Mouse (Mus musculus) spleen, postnatal 36 days (tissue): ENCODE data around the gene 2310057M21Rik.
A peak's percentile ranks its signal among the peaks of the same experiment; 100 is the strongest.
"Not testable (repeated sequence)": the region's sequence is repeated elsewhere in the genome, so short reads cannot be mapped to it uniquely, and the experiment has no call there.

Experiments used
- DNase-seq, 2 experiments: peaks; one replicate each; pipeline ENCODE4 v3.0.0; 2022; ENCODE audit warnings: low spot score in 2 of 2, mixed read lengths in 1 of 2

The 2310057M21Rik gene

GRCm38 (mm10) chr7:131362615-131363300 lies at the start of gene 2310057M21Rik:
TSS of gene 2310057M21Rik (minus strand) at chr7:131362759.
- peak; percentile 78 to 85 for DNase-seq

GRCm38 (mm10) chr7:131411941-131412270 lies 49.3 kb upstream of the 2310057M21Rik start:
- no peak for DNase-seq

- DNase-seq, result no peak
These were observed 48.8 kb upstream of the 2310057M21Rik start for GRCm38 (mm10) chr7:131411221-131411940.

GRCm38 (mm10) chr7:131410416-131411058 lies 48.0 kb upstream of the 2310057M21Rik start, which contains the start of the genes Ikzf5 and Acadsb:
TSS of gene Ikzf5 (minus strand) at chr7:131410521.
TSS of gene Acadsb (plus strand) at chr7:131410601.
- DNase-seq, result peak; percentile 99

- no peak for DNase-seq
These were observed 47.4 kb upstream of the 2310057M21Rik start for GRCm38 (mm10) chr7:131409988-131410385.

- DNase-seq, result no peak
These were observed 46.9 kb upstream of the 2310057M21Rik start for GRCm38 (mm10) chr7:131409321-131409987.

GRCm38 (mm10) chr7:131391761-131392160 lies 29.2 kb upstream of the 2310057M21Rik start:
- DNase-seq, result not testable (repeated sequence)

GRCm38 (mm10) chr7:131371880-131372651 lies 9.5 kb upstream of the 2310057M21Rik start:
- DNase-seq, result no peak

- DNase-seq, result no peak
These were observed 8.9 kb upstream of the 2310057M21Rik start for GRCm38 (mm10) chr7:131371470-131371860.

- DNase-seq, result peak; percentile 85 to 86
These were observed 8.3 kb upstream of the 2310057M21Rik start, which contains the start of gene Pstk for GRCm38 (mm10) chr7:131370648-131371469. TSS of gene Pstk (plus strand) at chr7:131371141.

- no peak for DNase-seq
These were observed 1.6 kb upstream of the 2310057M21Rik start for GRCm38 (mm10) chr7:131364131-131364530.

GRCm38 (mm10) chr7:131362269-131362614 lies 317 bp downstream of the 2310057M21Rik start:
- no peak for DNase-seq

- DNase-seq, result no peak
These were observed 6.5 kb downstream of the 2310057M21Rik start for GRCm38 (mm10) chr7:131356105-131356504.

GRCm38 (mm10) chr7:131345856-131346541 lies 16.6 kb downstream of the 2310057M21Rik start:
- no peak for DNase-seq

GRCm38 (mm10) chr7:131337502-131338068 lies 25.0 kb downstream of the 2310057M21Rik start:
- DNase-seq, result no peak

- no peak for DNase-seq
These were observed 29.0 kb downstream of the 2310057M21Rik start, which contains the start of gene Fam24a for GRCm38 (mm10) chr7:131333564-131333963. TSS of gene Fam24a (plus strand) at chr7:131333864.

GRCm38 (mm10) chr7:131331688-131332087 lies 30.9 kb downstream of the 2310057M21Rik start:
- DNase-seq, result no peak

- DNase-seq, result no peak
These were observed 33.1 kb downstream of the 2310057M21Rik start, which contains the start of gene Fam24b for GRCm38 (mm10) chr7:131329416-131329815. TSS of gene Fam24b (minus strand) at chr7:131329516.

- DNase-seq, result no peak
These were observed 35.5 kb downstream of the 2310057M21Rik start for GRCm38 (mm10) chr7:131327054-131327453.
